Mouse (Mus musculus): ENCODE measurements around the gene Rab3ip.
A peak's percentile ranks its signal among the peaks of the same experiment; 100 is the strongest.

Rab3ip gene

DNA sequence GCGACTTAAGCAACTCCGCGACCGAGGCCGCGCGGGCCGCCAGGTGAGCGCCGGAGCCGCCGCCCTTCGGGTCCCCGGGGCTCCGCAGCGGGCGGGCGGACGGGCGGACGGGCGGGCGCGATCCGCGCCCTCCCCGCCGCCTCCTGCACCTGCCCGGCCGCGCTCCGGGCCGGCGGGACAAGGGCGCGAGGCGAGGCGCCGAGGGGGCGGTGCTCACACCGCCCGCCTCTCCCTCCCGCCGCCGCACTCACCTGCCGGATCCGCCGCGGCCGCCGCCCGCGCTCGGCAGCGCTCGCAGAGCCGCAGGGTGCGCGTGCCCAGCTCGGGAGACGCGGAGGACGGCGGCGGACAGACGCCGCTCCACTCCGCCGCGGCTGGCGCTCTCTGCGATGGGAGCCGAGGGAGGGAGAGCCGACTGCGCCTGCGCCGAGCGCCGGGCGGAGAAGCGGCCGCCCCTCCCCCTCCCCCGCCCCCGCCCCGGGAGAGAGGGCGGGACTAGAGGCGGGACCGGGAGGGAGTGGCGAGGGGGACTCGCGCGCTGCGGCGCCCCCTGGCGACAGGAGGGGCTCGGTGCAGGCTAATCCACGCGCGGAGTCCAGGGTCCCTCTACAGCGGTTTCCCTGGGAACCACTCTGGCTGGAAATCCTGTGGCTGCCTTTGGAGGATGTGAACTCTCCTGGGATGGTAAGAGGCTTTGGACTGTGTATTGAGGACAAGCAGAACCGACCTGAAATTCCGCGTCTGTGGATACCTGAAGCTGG, at the start of gene Rab3ip:
TSS of gene Rab3ip (minus strand) at position 761 of the 761 bp plus-strand sequence.
- DNase-seq, result peak; percentile 92 to 93

DNA sequence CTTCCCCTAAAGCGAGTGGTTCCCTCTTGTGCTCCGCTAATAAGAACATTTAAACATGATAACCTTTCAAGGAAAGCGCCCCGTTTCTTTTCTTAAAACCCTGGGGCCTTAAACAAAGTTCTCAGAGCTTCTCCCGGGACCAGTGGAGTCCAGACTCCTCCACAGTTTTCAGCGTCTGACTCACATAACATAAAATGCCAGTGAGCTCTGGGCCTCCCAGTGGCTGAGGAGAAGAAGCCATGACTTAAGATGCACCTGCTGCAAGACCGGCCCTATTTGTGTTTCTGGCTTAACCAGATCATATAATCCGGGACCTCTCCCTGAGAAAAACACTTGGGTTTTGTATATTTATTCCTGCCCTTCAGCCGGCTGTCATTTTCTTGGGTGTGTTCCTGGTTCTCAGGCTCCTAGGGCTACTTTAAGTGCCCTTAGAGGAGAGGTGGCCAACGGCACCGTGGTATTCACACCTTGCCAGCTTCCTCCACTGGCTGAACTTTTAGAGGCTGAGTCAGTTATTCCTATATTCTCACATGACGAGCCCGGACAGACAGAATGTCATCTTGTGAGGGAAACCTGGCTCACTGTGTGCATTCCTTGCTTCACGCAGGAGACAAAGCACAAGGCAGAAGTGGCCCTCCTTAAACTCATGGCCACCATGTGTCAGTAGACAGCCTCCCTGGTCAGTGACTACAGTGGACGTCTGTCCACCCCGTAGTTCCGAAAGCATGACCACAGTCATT, 48.3 kb upstream of the Rab3ip start:
- no peak for DNase-seq

DNA sequence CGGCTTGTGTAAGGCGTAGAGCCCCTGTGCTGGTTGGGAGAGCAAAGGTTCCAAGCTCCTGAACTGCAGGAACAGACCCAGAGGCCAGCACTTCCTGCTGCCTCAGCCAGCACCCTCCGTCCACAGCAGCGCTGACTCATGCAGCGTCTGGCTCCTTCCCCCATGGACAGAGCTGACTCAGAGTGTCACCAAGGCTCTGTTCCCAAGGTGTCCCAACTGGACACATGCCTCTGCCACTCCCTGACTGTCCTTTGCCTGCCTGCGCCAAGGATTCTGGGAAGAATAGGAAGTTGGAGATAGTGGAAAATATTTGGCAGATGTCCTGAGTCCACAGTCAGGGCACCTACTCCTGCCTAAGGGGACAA, 45.6 kb upstream of the Rab3ip start:
- DNase-seq, result peak; percentile 40 to 70

DNA sequence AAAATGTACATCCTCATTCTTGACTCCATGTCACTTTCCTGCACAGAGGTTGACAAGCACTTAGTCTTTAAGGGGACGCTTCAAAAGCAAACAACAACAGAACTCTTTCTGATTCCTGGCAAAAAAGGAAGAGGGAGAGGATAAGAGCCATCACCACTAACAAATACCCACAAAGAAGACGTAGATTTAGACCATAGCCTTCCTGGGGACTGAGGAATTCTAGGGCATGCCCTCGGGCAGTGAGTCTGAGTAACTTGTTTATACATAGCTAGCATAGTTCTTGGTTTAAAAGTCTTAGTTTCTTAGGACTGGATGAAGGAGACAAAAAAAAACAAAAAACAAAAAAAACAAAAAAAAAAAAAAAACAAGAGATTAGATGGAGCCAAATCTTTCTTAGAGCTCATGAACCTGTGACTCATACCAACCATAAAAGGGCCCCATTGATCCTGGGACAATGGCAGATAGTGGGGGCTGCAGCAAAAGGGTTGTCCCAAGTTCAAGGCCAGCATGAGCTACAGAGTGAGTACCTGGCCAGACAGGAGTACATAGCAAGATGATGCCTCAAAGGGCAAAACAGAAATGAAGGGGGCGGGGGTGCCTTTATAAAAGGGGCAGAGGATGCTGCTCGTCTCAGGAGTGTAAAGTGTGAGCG, 45.1 kb upstream of the Rab3ip start:
- DNase-seq, result no peak

DNA sequence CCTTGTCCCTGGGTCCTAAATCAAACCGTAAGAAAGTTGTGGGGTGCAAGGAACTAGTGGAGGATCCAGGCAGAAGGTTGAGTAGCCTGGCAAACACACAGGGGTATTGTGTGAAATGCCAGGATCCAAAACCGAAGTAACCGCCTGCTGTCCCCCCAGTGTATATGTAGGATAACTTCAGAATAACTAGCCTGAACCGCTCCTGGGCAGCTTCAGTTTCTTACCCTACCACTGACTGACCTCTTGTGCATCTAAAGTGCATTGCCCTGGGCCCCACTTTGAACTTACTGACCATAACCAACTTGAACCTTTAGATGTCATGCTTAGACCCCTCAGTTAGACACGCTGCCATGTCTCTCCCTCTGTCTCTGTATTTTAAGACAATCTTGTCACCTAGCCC, 44.6 kb upstream of the Rab3ip start:
- DNase-seq, result no peak

DNA sequence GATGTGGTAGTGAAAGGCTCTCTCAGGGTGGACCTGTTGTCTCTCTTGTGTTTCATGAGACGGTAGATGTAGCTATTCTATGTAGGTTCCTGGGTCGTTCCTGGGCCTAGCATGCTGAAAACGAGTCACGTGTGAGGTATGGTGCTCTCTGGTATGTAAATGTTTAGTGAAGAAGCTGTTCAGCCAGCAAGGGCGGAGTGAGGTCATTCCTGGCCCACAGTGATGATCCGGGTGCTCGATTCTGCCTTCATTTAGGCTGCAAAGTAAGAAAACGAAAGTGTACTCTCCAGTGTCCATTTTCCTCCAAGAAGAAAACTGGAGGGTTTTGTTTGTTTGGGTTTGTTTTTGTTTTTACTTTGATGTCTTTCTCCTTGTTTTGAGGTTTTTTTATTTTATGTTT, 43.4 kb upstream of the Rab3ip start:
- peak in 1 of 2 experiments; percentile 49 for DNase-seq

DNA sequence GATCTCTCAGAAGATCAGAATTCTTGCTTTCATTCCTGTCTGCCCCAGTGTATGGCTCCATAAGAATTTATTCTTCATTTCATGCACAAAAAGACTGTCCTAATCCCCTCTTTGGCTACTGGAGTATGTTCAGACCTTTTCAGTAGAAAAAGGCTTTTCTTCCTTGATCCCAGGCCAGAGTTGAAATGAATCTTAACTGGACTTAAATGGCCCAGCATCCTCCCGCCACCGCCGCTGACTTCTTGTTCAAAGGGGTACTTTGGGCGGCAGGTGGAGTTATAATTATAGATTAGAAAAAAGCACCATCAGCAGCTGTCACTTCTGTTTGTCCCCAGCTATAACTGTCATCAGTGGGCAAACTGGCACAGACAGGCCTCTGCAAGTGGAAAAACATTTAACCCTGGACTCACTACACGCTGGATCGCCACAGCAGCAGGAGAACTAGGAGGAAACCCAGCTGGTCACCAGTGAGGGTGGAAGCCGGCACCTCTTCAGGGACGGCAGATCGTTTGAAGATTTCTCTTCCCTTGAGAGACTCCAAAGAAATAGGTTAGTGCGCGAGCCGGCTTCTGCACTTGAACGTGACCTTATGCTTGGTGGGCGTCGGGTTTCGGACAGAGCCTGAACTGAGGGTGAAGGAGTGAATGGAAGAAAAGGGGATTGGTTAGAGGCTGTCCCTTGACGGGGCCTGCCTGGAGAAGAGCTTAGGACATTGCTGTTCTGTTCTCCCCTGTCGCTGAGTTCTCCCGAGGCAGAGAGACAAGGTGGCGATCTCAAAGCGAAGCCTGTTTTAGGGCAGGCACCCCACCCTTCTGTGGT, 35.9 kb upstream of the Rab3ip start, which contains the start of gene Best3:
TSS of gene Best3 (plus strand) at position 51 of the 819 bp plus-strand sequence.
- peak; percentile 25 to 78 for DNase-seq

DNA sequence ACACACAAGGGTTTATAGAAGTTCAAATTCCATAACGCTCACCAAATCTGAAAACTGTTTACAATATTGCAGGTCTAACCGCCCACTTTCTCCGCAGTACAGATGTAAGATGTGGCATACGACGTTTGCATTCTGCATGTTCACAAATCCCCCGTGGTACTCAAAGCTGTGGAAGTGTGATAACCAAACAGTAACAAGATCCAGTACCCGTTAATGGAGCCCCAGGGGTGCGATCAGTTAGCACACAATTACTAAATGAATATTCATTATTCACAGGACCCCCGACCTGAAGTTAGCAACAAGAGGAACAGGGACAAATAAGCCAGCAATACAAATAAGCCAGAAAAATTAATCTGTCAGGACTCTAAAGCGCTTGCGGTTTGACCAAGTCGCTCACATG, 34.3 kb upstream of the Rab3ip start:
- no peak for DNase-seq

DNA sequence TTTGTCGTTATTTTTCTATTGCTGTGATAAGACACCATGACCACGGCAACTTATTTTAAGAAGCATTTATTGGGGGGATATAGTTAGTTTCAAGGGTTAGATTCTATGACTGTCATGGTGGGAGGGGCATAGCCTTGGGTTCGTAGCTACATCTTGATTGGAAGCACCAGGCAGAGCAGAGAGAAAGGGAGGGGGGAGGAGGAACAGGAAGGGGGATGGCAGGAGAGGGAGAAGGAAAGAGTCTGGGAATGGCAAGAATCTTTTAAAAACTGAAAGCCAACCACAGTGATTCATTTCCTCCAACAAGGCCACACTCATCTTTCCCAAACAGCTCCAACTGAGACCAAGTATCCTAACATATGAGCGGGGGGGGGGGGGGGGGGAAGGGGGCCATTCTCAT, 32.0 kb upstream of the Rab3ip start:
- no peak for DNase-seq

DNA sequence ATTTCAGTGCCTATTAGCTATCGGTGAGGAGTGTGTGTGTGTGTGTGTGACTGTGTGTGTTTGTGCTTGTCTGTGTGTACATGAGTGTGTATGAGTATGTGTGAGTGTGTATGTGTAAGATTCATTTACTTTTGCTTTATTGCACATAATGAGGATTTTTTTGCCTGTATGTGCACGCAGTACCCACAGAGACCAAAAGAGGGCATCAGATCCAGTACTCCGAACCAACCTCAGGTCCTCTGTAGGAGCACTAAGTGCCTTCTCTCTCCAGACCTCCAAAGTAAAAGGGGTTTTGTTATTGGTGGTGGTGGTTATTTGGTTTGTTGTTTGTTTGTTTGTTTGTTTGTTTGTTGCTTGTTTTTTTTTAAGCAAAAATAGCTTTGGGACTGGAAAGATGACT, 30.3 kb upstream of the Rab3ip start:
- peak in 1 of 2 experiments; percentile 40 for DNase-seq

DNA sequence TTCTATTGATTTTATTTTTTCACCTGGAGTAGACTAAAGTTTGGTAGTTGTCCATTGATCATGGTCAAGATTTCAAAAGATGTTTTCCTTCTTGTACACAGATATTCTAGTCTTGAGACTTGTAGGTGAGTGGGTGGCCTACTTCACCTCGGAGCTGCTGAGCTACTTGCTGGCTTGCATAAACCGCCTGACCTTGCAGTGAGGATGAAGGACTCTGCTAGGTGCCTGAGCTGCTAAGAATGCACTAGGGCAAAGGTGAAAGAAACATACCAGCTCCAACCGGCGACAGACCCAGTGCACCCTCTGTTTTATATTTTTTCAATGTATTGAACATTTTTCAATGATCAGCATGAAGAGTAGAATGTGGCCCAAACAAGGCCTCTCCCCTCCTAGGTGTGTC, 29.7 kb upstream of the Rab3ip start:
- DNase-seq, result no peak

DNA sequence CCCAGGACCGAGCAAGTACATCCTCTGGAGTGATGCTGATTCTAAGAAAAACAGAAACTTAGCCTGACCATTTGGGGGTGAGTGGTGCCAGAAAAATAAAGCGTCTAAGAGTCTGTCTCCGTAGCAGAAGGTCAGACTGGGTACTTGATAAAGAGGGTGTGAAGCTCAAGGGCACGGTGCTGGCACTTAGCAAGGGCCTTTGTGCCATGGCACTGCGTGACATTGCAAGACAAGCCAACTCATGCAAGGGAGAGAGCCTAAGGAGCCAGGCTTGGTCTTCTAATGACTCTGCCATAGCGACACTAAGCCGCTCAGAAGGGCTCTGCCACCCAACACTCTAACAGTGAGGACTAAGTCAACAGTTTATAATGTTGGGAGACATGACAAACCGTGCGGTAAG, 28.3 kb upstream of the Rab3ip start:
- DNase-seq, result no peak

DNA sequence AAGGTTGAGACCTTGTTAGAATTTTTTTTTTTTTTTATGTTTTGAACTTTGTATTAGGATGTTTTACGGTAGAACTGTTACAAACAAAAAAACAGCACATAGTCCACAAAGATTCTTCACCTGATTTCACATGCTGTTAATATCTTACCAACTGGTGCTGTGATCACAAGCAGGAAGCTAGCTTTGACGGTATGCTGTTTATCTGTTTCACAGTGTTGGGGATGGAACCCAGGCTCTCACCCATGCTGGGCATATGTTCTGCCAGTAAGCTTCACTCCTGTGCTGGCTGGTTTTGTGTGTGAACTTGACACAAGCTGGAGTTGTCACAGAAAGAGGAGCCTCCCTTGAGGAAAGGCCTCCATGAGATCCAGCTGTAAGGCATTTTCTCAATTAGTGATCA, 27.3 kb upstream of the Rab3ip start:
- DNase-seq, result no peak

DNA sequence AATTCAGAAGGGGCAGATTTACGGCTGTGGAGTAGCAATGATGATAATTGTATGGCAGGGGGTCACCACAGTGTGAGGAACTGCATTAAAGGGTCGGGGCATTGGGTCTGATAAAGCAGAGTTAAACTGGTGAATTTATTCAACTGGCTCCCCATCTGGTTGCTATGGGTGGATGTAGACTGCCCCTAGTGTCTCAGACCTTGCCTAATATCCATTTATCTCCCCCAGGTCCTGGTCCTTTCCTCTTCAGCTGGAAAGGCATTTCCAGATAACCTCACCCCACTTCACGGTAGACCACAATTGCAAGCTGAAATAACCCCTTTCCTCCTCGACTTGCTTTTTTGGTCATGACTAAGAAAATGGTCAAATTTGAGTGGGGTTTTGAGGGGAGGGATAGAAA, 26.9 kb upstream of the Rab3ip start:
- DNase-seq, result no peak

DNA sequence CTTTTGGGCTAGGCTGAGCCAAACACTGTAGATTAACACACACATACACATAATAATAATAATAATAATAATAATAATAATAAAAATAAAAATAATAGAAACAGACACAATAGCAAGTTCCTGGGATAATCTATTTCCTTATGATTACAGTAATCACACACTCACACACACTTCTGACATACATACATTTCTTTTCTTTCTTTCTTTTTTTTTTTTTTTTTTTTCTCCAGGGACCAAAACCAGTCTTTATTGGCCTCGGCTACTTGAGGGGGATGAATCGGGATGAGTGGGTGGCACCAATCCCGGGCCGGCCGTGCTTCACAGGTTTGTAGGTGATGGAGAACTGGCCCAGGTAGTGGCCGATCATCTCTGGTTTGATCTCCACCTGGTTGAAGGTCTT, 21.9 kb upstream of the Rab3ip start, which contains the start of gene Gm10271:
TSS of gene Gm10271 (minus strand) at position 101 of the 400 bp plus-strand sequence.
- no peak for DNase-seq

DNA sequence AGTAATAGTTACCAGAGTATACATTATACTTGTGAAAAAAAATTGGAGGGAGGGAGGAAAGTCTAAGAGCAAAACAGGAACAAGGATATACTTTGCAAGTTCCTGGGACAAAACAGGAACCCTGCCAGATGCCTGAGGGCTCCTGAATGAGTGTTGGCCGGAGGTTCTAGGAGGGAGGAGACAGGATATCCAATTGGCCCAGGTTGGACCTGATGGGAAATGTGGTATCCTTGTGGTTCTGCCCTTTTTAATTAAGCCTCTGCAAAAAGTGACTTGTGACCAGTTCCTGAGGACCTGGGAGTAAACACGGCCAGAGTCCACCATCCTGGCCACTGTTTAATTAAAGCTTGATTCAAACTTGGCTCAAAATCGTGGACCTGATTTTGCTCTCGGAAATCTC, 18.2 kb upstream of the Rab3ip start:
- no peak for DNase-seq

DNA sequence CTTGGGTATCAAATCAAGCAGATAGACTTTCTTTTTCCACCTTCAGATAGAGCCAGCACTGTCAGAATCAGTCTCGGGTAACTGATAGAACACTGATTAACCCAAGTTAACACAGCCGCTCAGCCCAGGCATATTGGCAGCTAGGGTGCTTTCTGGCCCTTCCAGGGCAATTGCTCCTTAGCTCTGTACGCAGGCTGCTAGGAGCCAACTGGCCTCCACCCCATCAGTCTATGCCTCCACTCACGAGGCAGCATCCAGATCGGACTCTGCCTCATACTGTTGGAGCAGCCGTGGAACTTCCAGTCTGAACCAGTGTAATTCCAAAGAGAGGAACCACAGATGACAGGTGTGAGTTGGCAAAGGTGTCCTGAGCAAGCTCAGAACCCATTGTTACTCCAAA, 15.5 kb upstream of the Rab3ip start:
- DNase-seq, result peak in 1 of 2 experiments; percentile 31

DNA sequence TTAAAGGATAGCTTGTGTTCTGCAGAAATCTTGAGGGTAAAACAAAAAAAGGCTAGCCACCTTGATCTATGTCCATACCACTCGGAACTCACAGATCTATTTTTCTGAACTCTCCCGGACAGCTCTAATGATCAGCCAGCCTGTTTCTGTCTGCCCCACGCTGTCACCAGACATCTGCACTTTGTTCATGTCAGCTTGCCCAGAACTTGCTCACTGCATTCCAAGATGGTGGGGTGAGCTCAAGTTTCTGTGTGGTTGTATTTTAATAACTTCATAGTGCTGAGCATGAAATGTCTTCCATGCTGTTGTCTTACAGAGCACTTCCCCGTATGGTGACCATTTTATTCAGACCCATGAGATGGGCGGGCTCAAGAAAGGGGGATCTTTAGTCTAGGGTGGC, 14.7 kb upstream of the Rab3ip start:
- DNase-seq, result peak; percentile 73 to 87

DNA sequence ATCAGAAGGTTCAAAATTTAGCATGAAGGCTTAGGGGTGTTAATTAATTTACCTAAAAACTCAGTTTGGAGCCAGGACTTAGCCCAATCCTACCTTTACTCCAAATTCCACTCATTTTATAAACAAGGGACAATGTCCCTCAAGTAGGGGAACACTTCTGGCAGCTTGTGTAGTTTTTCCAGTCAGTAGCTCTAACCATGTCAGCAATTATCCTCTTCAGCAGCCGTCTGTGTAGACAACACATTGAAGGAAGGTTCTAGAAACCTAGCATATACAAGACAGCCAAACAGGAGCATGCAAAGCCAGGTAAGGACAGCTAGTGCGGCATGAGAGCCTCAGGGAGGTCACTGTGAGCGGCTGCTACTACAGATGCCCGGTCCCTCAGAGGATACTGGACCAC, 14.0 kb upstream of the Rab3ip start:
- no peak for DNase-seq

DNA sequence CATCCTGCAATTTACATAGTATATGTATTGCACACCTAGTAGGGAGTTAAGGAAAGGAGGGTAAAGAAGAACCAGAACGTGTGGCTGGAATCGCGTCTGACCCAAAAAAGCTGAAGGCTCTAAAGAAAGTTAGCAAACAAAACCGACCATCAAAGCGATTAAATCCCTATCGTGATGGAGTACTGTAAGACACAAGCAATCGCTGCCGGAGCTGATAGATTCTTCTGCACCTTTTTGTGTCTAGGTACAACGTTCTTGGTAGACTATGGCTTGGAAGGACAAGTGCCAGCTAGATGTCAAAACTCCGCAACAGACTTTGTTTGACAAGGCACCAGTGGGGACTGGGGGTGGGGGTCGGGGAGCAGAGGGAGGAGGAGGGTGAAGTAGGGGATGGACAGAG, 13.5 kb upstream of the Rab3ip start:
- DNase-seq, result no peak

DNA sequence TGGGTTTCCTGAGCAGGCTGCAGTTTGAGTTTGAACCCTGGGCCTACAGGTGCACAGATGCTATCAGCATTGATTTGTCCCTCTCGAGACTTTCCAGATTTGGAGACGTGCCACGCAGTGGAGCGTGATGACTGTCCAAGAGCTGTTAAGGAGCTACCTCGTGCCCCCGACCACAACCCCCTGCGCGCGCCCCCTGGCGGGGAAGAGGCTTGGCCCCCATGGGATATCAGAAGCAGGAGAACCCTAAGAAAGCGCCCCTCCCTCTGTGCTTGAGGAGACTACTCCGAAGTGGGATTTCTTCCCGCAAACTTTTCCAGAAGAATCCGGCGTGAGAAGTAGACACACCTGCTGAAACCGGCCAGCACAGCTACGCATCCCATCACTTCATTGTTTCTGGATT, 12.2 kb upstream of the Rab3ip start:
- DNase-seq, result peak; percentile 18 to 38

DNA sequence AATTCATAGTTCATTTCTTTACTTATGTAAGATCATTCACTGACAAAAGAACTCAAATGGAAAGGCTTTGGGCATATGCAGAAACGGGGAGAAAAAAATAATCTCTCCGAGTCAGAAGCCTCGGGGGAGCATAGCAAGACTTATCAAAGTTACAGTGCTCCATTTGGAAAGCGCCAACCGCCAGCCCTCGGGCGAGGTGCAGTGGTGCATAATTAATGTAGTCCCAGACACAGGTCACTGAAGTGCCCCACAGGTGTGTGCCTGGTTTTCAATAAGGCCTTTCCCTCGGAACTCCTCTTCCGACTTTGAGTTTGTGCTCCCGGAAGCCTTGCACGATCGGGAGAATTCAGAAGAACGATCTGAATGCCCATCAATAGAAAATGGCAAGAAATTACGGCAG, 11.6 kb upstream of the Rab3ip start:
- DNase-seq, result no peak
